Mouse (Mus musculus) midbrain, embryonic 14.5 days (tissue): ENCODE results near the gene Ccdc113. TPM values are rescaled to one million over a fixed set of nuclear protein-coding genes. Genes with fewer than 3 reads are reported as not detected.
A peak's percentile ranks its signal among the peaks of the same experiment; 100 is the strongest.

Experiments
- ATAC-seq: fragments of 200-750 bp; cut with Nextera tagmentation; 2 replicates; pipeline ENCODE4 v1.8.0; 2017; ENCODE audit warnings: moderate number of reproducible peaks, moderate library complexity; ENCODE audit not compliant: low FRiP score, low TSS enrichment
- DNase-seq: peaks from one replicate; pipeline ENCODE4 v3.0.0-alpha.2; 2015
- H3K27ac ChIP-seq: fragments of 300-500 bp; sonication (generic); replicated peaks from 2 replicates; pipeline ENCODE4 v1.5.1; 2014; ENCODE audit warnings: mild to moderate bottlenecking, low read depth, low read length, moderate library complexity
- H3K27me3 ChIP-seq: fragments of 300-500 bp; sonication (generic); 2 replicates; pipeline ENCODE4 v1.6.1; 2014; ENCODE audit warnings: low read length, control low read depth, mixed read lengths; ENCODE audit not compliant: control insufficient read depth, insufficient read depth
- H3K36me3 ChIP-seq: fragments of 300-500 bp; sonication (generic); 2 replicates; pipeline ENCODE4 v1.6.1; 2014; ENCODE audit warnings: low read length, control low read depth; ENCODE audit not compliant: control insufficient read depth, insufficient read depth
- H3K4me1 ChIP-seq: fragments of 300-500 bp; sonication (generic); 2 replicates; pipeline ENCODE4 v1.6.1; 2014; ENCODE audit warnings: mild to moderate bottlenecking, antibody characterized with exemption, low read length, control low read depth; ENCODE audit not compliant: control insufficient read depth, insufficient read depth
- H3K4me2 ChIP-seq: fragments of 300-500 bp; sonication (generic); 2 replicates; pipeline ENCODE4 v1.6.1; 2014; ENCODE audit warnings: mild to moderate bottlenecking, low read length, moderate library complexity
- H3K4me3 ChIP-seq: fragments of 300-500 bp; sonication (generic); replicated peaks from 2 replicates; pipeline ENCODE4 v1.5.1; 2014; ENCODE audit warnings: low read depth, low read length
- H3K9ac ChIP-seq: fragments of 300-500 bp; sonication (generic); replicated peaks from 2 replicates; pipeline ENCODE4 v1.6.1; 2014; ENCODE audit warnings: mild to moderate bottlenecking, low read length, moderate library complexity
- H3K9me3 ChIP-seq: fragments of 300-500 bp; sonication (generic); 2 replicates; pipeline ENCODE4 v1.6.1; 2016; ENCODE audit warnings: low read length, control low read depth, mixed read lengths; ENCODE audit not compliant: control insufficient read depth
- WGBS: fragments of 180-500 bp; shearing (Covaris S2); extraction: QIAGEN DNeasy Blood & Tissue Kit; methylation state at CpG from one replicate; pipeline ENCODE4 v1.1.7; 2014; 5-methylcytosine and 5-hydroxymethylcytosine counted together
- polyA plus RNA-seq: library from polyadenylated mRNA; unstranded; fragments of >200 nt; fragmentation: Nextera tagmentation; extraction: Ambion mirVana; gene quantifications from 2 replicates; pipeline ENCODE4 v1.2.1, GENCODE M21; 2014

Gene Ccdc113
- polyA plus RNA-seq, 1 experiment from 2014 or later = 0.66 TPM

GRCm38 (mm10) chr8:95499266-95500064, 34.4 kb upstream of the Ccdc113 start:
- Histone ChIP-seq H3K27me3 (no peaks in the 10 kb centered on the region), H3K4me3 (no peak overlapping the region), H3K9me3 (no peaks in the 10 kb centered on the region), H3K4me2 (no peak overlapping the region), H3K9ac (no peak overlapping the region), H3K36me3 (no peaks in the 10 kb centered on the region), H3K27ac (no peak overlapping the region), H3K4me1 (no peaks in the 10 kb centered on the region)
- peak; percentile 42 for DNase-seq
- WGBS = 63% methylated on average over 4 of the region's 4 CpGs
- ATAC-seq = no peak

- ATAC-seq (no peak), DNase-seq (no peak)
- H3K4me1 ChIP-seq = no peaks in the 10 kb centered on the region
- no peaks in the 10 kb centered on the region for H3K36me3 ChIP-seq
- H3K9me3 ChIP-seq = no peaks in the 10 kb centered on the region
- WGBS = 96% methylated on average over 5 of the region's 5 CpGs
- H3K27ac ChIP-seq = no peak overlapping the region
- H3K9ac ChIP-seq = no peak overlapping the region
- H3K4me2 ChIP-seq = no peak overlapping the region
- H3K4me3 ChIP-seq = no peak overlapping the region
- H3K27me3 ChIP-seq = no peaks in the 10 kb centered on the region
These were observed 33.4 kb upstream of the Ccdc113 start for GRCm38 (mm10) chr8:95500436-95500835.

GRCm38 (mm10) chr8:95502431-95502830, 31.5 kb upstream of the Ccdc113 start:
- no peak overlapping the region for H3K9ac ChIP-seq
- no peaks in the 10 kb centered on the region for H3K9me3 ChIP-seq
- H3K27ac ChIP-seq = no peak overlapping the region
- H3K4me3 ChIP-seq = no peak overlapping the region
- no peaks in the 10 kb centered on the region for H3K27me3 ChIP-seq
- no peak overlapping the region for H3K4me2 ChIP-seq
- 92% methylated on average over 7 of the region's 7 CpGs for WGBS
- H3K36me3 ChIP-seq = no peaks in the 10 kb centered on the region
- ATAC-seq (no peak), DNase-seq (no peak)
- no peaks in the 10 kb centered on the region for H3K4me1 ChIP-seq

- Histone ChIP-seq H3K4me3 (no peak overlapping the region), H3K4me1 (no peaks in the 10 kb centered on the region), H3K9ac (no peak overlapping the region), H3K36me3 (no peaks in the 10 kb centered on the region), H3K4me2 (no peak overlapping the region), H3K27ac (no peak overlapping the region), H3K9me3 (no peaks in the 10 kb centered on the region), H3K27me3 (no peaks in the 10 kb centered on the region)
- no peak for ATAC-seq
- WGBS = 61% methylated on average over 5 of the region's 5 CpGs
- DNase-seq = no peak
These were observed 29.1 kb upstream of the Ccdc113 start for GRCm38 (mm10) chr8:95504835-95505234.

GRCm38 (mm10) chr8:95505606-95506005, 28.3 kb upstream of the Ccdc113 start:
- H3K4me2 ChIP-seq = no peak overlapping the region
- 73% methylated on average over 3 of the region's 3 CpGs for WGBS
- H3K9ac ChIP-seq = no peak overlapping the region
- DNase-seq (no peak), ATAC-seq (no peak)
- no peak overlapping the region for H3K27ac ChIP-seq
- H3K4me3 ChIP-seq = no peak overlapping the region
- no peaks in the 10 kb centered on the region for H3K4me1 ChIP-seq
- no peaks in the 10 kb centered on the region for H3K9me3 ChIP-seq
- no peaks in the 10 kb centered on the region for H3K36me3 ChIP-seq
- H3K27me3 ChIP-seq = no peaks in the 10 kb centered on the region

- no peaks in the 10 kb centered on the region for H3K4me1 ChIP-seq
- WGBS = 70% methylated on average over 5 of the region's 5 CpGs
- H3K36me3 ChIP-seq = no peaks in the 10 kb centered on the region
- DNase-seq (no peak), ATAC-seq (no peak)
- no peaks in the 10 kb centered on the region for H3K27me3 ChIP-seq
- no peak overlapping the region for H3K4me2 ChIP-seq
- no peak overlapping the region for H3K4me3 ChIP-seq
- no peak overlapping the region for H3K27ac ChIP-seq
- H3K9me3 ChIP-seq = no peaks in the 10 kb centered on the region
- no peak overlapping the region for H3K9ac ChIP-seq
These were observed 27.6 kb upstream of the Ccdc113 start for GRCm38 (mm10) chr8:95506245-95506644.

GRCm38 (mm10) chr8:95512257-95512656, 21.6 kb upstream of the Ccdc113 start:
- no peak overlapping the region for H3K4me2 ChIP-seq
- 37% methylated on average over 4 of the region's 4 CpGs for WGBS
- ATAC-seq = no peak
- no peaks in the 10 kb centered on the region for H3K36me3 ChIP-seq
- H3K4me1 ChIP-seq = no peaks in the 10 kb centered on the region
- H3K4me3 ChIP-seq = no peak overlapping the region
- no peaks in the 10 kb centered on the region for H3K9me3 ChIP-seq
- no peak overlapping the region for H3K27ac ChIP-seq
- DNase-seq = no peak
- H3K27me3 ChIP-seq = no peaks in the 10 kb centered on the region
- no peak overlapping the region for H3K9ac ChIP-seq

GRCm38 (mm10) chr8:95513219-95513618, 20.7 kb upstream of the Ccdc113 start:
- WGBS = 84% methylated on average over 4 of the region's 4 CpGs
- Histone ChIP-seq H3K36me3 (no peaks in the 10 kb centered on the region), H3K27ac (no peak overlapping the region), H3K9ac (no peak overlapping the region), H3K4me2 (no peak overlapping the region), H3K4me3 (no peak overlapping the region), H3K9me3 (no peaks in the 10 kb centered on the region), H3K27me3 (no peaks in the 10 kb centered on the region), H3K4me1 (no peaks in the 10 kb centered on the region)
- ATAC-seq (no peak), DNase-seq (no peak)

GRCm38 (mm10) chr8:95516928-95517327, 17.0 kb upstream of the Ccdc113 start:
- Histone ChIP-seq H3K4me3 (no peak overlapping the region), H3K36me3 (no peaks in the 10 kb centered on the region), H3K9me3 (no peaks in the 10 kb centered on the region), H3K9ac (no peak overlapping the region), H3K4me1 (no peaks in the 10 kb centered on the region), H3K27me3 (no peaks in the 10 kb centered on the region), H3K27ac (no peak overlapping the region), H3K4me2 (no peak overlapping the region)
- DNase-seq = no peak
- no peak for ATAC-seq
- 92% methylated on average over 6 of the region's 6 CpGs for WGBS
